Mouse (Mus musculus) thymus, postnatal 10 days (tissue): Measurements from ENCODE around the gene Mapk11.
A peak's percentile ranks its signal among the peaks of the same experiment; 100 is the strongest.

Experiments used
- DNase-seq, 2 experiments: peaks; one replicate each; pipeline ENCODE4 v3.0.0; 2021; ENCODE audit warnings: low spot score in 2 of 2

Gene Mapk11

GRCm38 (mm10) chr15:89173906-89174214, 24.4 kb upstream of the Mapk11 start:
- no peak for DNase-seq

GRCm38 (mm10) chr15:89173024-89173905, 23.8 kb upstream of the Mapk11 start:
- no peak for DNase-seq

GRCm38 (mm10) chr15:89172276-89172935, 23.0 kb upstream of the Mapk11 start:
- no peak for DNase-seq

GRCm38 (mm10) chr15:89171526-89172051, 22.2 kb upstream of the Mapk11 start:
- no peak for DNase-seq

DNA sequence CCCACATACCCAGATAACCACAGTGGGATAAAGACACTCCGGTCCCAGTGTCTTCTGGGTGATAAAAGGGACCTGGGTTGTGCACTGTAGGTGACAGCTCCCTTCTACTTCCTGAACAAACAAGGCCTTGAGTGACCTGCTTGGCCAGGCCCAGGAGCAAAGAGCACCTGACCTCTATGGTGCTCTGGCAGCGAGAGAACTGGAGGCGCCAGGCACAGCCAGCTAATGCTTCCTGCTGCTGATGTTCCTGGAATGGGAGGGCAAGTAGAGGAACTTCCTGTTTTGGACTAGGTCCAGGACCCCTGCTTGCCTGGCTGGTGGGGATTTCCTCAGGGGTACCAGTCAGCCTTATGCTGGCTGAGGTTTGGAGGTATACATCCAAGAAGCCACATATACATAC, 20.7 kb upstream of the Mapk11 start:
- no peak for DNase-seq

- DNase-seq, result no peak
Observed at GRCm38 (mm10) chr15:89169431-89169830, 20.0 kb upstream of the Mapk11 start.

- DNase-seq, result no peak
Observed at GRCm38 (mm10) chr15:89168922-89169321, 19.5 kb upstream of the Mapk11 start.

GRCm38 (mm10) chr15:89165478-89165877, 16.1 kb upstream of the Mapk11 start:
- DNase-seq, result no peak

- DNase-seq, result no peak
Observed at GRCm38 (mm10) chr15:89161397-89161796, 12.0 kb upstream of the Mapk11 start.

- DNase-seq, result no peak
Observed at GRCm38 (mm10) chr15:89158516-89158915, 9.1 kb upstream of the Mapk11 start.

DNA sequence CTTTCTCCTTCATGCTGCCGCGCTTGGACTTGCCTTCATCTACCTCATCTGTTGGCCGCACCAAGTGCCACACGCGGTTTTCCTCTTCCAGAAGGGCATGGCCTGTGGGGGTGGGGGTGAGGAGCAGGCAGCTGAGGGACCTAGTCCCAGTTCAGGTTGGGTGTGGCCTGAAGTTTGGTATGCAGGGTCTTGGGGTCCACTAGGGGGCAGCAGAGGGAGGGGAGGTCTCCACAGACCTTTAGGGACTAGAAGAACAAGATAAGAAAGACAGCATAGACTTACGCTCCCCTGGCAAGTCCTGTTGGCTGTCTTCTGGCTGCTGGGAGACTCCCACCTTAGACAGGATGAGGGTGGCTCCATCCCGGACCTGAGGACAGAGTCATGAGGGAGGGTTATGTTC, 8.5 kb upstream of the Mapk11 start:
- peak; percentile 52 to 80 for DNase-seq

DNA sequence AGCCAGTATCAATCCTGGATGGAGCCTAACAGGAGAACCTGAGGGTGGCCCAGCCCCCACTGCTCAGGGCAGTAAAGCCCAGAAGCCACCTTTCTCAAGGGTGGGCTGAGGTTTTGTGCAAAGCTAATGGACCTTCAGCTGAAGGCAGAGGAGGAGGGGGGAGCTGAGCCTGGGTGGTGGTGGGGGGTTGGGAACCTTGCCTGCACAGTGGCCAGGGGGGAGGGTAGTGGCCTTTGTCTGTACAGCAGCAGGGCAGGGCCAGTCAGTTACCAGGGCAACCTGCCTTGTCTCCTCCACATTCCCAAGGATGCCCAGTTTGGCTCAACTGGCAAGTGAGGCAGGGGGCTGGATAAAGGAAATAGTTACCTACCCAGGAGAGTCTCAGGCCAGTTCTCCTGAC, 2.9 kb upstream of the Mapk11 start:
- DNase-seq, result no peak

GRCm38 (mm10) chr15:89150041-89150390, 588 bp upstream of the Mapk11 start:
- DNase-seq, result peak; percentile 29 to 40

DNA sequence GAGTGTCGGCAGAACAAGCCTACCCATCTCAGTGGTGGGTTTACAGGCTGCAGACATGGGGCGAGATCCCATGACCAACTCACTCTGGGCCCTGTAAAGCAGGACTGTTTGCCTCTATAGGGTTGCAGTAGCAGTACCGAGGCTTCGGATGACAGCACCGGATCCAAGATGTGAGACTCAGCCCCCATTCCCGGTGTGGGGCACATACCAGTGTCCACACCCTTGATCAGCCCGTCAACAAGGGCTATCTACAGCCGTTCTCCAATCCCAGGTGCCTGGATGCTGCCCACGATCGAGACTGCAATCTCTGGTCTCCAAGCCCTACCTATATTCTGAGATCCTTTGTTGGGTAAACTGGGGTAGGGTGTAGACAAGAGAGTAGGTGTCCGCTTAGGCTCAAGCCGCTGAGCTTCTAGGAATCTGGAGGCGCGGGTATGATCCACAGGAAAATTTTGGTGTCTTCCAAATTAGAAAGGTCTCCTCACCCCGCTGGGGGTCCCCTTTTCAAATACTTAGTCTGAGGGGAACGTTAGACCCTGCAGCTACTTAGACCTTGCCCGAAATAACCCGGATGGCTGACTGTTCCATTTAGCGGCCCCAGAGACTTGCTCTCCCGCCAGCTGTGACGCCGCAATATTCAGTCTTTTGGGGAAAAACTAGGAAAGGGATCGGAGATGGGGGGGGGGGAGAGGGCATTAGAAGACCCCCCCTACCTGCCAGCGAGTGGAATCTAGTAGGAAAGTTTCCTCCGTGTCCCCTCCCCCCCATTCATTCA, 745 bp downstream of the Mapk11 start:
- no peak for DNase-seq

- DNase-seq, result no peak
Observed at GRCm38 (mm10) chr15:89147895-89148294, 1.5 kb downstream of the Mapk11 start.

DNA sequence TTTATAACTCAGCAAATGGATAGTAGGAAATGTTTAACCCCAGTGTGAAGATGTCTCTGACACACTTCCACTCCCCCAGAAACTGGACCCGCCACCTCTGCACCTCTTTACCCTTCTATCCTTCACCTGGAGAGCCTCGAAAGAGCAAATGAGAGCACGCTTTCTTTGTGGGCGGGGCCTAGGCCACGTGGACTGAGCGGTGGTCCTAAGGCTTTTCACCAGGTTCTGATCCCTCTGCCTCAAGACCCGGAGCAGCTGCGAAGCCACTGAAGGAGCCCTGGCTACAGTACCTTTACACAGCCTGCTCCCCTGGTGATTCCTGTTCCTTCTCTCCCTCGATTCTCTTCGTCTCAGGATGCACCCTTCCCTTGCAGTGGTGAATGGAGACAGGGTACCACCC, 2.0 kb downstream of the Mapk11 start:
- DNase-seq, result no peak

- peak; percentile 52 to 57 for DNase-seq
Observed at GRCm38 (mm10) chr15:89147024-89147423, 2.4 kb downstream of the Mapk11 start.

GRCm38 (mm10) chr15:89146537-89146936, 2.9 kb downstream of the Mapk11 start:
- DNase-seq, result peak; percentile 31 to 48

DNA sequence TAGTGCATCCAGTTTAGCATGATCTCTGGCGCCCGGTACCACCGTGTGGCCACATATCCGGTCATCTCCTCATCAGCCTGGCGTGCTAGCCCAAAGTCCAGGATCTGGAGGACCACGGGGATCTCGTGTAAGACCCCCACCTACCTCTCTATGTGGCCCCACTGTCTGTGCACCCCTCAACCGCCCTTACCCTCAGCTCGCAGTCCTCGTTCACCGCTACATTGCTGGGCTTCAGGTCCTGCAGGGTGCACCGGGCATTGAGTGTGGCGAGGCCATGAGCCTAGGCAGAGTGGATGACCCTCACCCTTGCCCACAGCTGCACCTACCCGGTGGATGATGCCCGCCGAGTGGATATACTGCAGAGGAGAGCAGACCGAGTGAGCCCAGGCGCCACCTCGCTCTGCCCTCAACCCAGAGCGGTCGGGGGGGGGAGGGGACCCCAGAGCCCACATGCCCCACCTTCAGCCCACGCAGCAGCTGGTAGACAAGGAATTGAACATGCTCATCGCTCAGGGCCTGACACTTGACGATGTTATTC, 3.5 kb downstream of the Mapk11 start:
- DNase-seq, result no peak

- no peak for DNase-seq
Observed at GRCm38 (mm10) chr15:89144965-89145364, 4.5 kb downstream of the Mapk11 start.

- no peak for DNase-seq
Observed at GRCm38 (mm10) chr15:89143134-89143533, 6.3 kb downstream of the Mapk11 start.

GRCm38 (mm10) chr15:89141905-89142304, 7.5 kb downstream of the Mapk11 start:
- DNase-seq, result no peak
